Mouse (Mus musculus) G1E (cell line): ENCODE measurements around the gene Pdgfb.

ENCODE experiments used
- CTCF ChIP-seq: IDR thresholded peaks from 2 replicates; pipeline ENCODE4 v1.5.1; 2012; ENCODE audit warnings: low read depth, low read length, inconsistent platforms, mixed read lengths
- GATA2 ChIP-seq: IDR thresholded peaks from 2 replicates; pipeline ENCODE4 v1.6.1; 2012; ENCODE audit warnings: low read depth, low read length, inconsistent platforms, borderline replicate concordance
- POLR2AphosphoS5 ChIP-seq: IDR thresholded peaks from 2 replicates; pipeline ENCODE4 v1.6.1; 2012; ENCODE audit warnings: low read depth, low read length, inconsistent platforms; ENCODE audit not compliant: insufficient replicate concordance
- TAL1 ChIP-seq: conservative IDR thresholded peaks from 2 replicates; pipeline ENCODE4 v1.6.1; 2012; ENCODE audit warnings: low read depth, low read length, inconsistent platforms, mixed read lengths

GRCm38 (mm10) chr15:80062821-80063220 lies 48.0 kb upstream of the Pdgfb start:
- no peak for TF ChIP-seq CTCF
- TF ChIP-seq POLR2AphosphoS5: no peak
- no peak for TF ChIP-seq TAL1
- no peak for TF ChIP-seq GATA2
